In genomic region chr17:67779812-67780211, GRCm38 (mm10) we compare ENCODE assay signal across 9 mouse cellular contexts.
DNase-seq lines count a peak whose midpoint lies in the region; ATAC-seq and TF ChIP-seq lines count a peak whose summit lies in the region.
"Had no signal": no experiment of that assay in that cellular context is flagged by ENCODE, and none has a peak within 500 bp of the region (broad histone marks: within the 10 kb centered on the region; RNA-seq: fewer than 3 reads in every experiment).

No protein-coding gene starts in this region.

- in situ Hi-C loops in ES-E14 (cut with MboI; ENCODE audit: low sequenced_read_pairs in 2 of 2, unreplicated experiment in 2 of 2): no loop called here

- ATAC-seq in heart, postnatal 0 days (ENCODE audit: insufficient read depth, low read depth): no peak
- no peak for ATAC-seq in midbrain, postnatal 0 days (ENCODE audit: low FRiP score)
- no peak for ATAC-seq in CD4-positive, CD25-positive, alpha-beta regulatory T cell, adult 4 months

- no peak for TF ChIP-seq EP300 in heart, postnatal 0 days (IDR thresholded peaks at IDR 0.05; ENCODE audit: low read depth)

- H3K36me3 ChIP-seq in heart, postnatal 0 days (replicated peaks; ENCODE audit: control insufficient read depth, insufficient read depth, low read length): no peaks in the 10 kb centered on the region
- H3K36me3 ChIP-seq in heart, embryonic 10.5 days: 0 out of 2 replicates have a peak, but pooled peaks cover 2% of the 10 kb centered on the region
- H3K36me3 ChIP-seq in ES-E14 (ENCODE audit: control insufficient read depth, insufficient read depth, low read length, poor library complexity, severe bottlenecking): no peaks in the 10 kb centered on the region; the same call in 1 of the 2 replicates
- H3K36me3 ChIP-seq in midbrain, postnatal 0 days (ENCODE audit: insufficient read depth, low read length): peaks cover 7% of the 10 kb centered on the region; the same call in 1 of the 2 replicates
- H3K36me3 ChIP-seq: limb, embryonic 12.5 days had no signal

- peak; percentile 52 for TF ChIP-seq CTCF in heart, postnatal 0 days (IDR thresholded peaks at IDR 0.05; ENCODE audit: low read depth)
- TF ChIP-seq CTCF in midbrain, postnatal 0 days (IDR thresholded peaks at IDR 0.05): peak; percentile 63

- DNase-seq in heart, postnatal 0 days (ENCODE audit: low spot score): no peak
- no peak for DNase-seq in heart, embryonic 10.5 days (ENCODE audit: low spot score)
- peak; percentile 48 for DNase-seq in ES-E14 (ENCODE audit: low read depth, low spot score)
- peak; percentile 24 for DNase-seq in embryo, embryonic 11.5 days (ENCODE audit: low read depth, low spot score)
- DNase-seq in kidney, adult 9 months: peak; percentile 54
- DNase-seq in midbrain, postnatal 0 days (ENCODE audit: low spot score): peak; percentile 51
- DNase-seq in natural killer cell, adult 2 months (ENCODE audit: low spot score in 2 of 2): no peak

- WGBS in heart, postnatal 0 days: 58% methylated on average over 4 of the region's 4 CpGs
- WGBS in heart, embryonic 10.5 days: 61% methylated on average over 4 of the region's 4 CpGs
- WGBS in midbrain, postnatal 0 days: 51% methylated on average over 4 of the region's 4 CpGs

- no peaks in the 10 kb centered on the region for H3K27me3 ChIP-seq in heart, postnatal 0 days (ENCODE audit: control insufficient read depth, insufficient read depth, low read length)
- H3K27me3 ChIP-seq in heart, embryonic 10.5 days (ENCODE audit: insufficient read depth, poor library complexity, severe bottlenecking): no peaks in the 10 kb centered on the region
- no peaks in the 10 kb centered on the region for H3K27me3 ChIP-seq in midbrain, postnatal 0 days (ENCODE audit: insufficient read depth, low read length)
- H3K27me3 ChIP-seq: limb, embryonic 12.5 days had no signal

- H3K4me3 ChIP-seq in heart, postnatal 0 days (ENCODE audit: low read depth, low read length): no peak overlapping the region
- no peak overlapping the region for H3K4me3 ChIP-seq in heart, embryonic 10.5 days
- H3K4me3 ChIP-seq in ES-E14 (ENCODE audit: insufficient read depth in 1 of 2, low read depth in 1 of 2, low read length in 2 of 2, poor library complexity in 1 of 2, severe bottlenecking in 1 of 2): no peak overlapping the region
- no peak overlapping the region for H3K4me3 ChIP-seq in midbrain, postnatal 0 days (ENCODE audit: low read depth, low read length)
- H3K4me3 ChIP-seq: limb, embryonic 12.5 days had no signal

- no peak overlapping the region for H3K27ac ChIP-seq in heart, postnatal 0 days (ENCODE audit: low read depth)
- H3K27ac ChIP-seq in heart, embryonic 10.5 days: no peak overlapping the region
- H3K27ac ChIP-seq in ES-E14 (ENCODE audit: insufficient read depth, low read depth, low read length, poor library complexity, severe bottlenecking): no peak overlapping the region
- H3K27ac ChIP-seq in midbrain, postnatal 0 days (ENCODE audit: low read depth, low read length): no peak overlapping the region
- H3K27ac ChIP-seq: limb, embryonic 12.5 days had no signal

- no peaks in the 10 kb centered on the region for H3K4me1 ChIP-seq in heart, postnatal 0 days (ENCODE audit: control insufficient read depth, insufficient read depth)
- H3K4me1 ChIP-seq in heart, embryonic 10.5 days: no peaks in the 10 kb centered on the region
- H3K4me1 ChIP-seq in ES-E14 (ENCODE audit: control insufficient read depth in 2 of 2, insufficient read depth in 2 of 2, low read length in 2 of 2, poor library complexity in 1 of 2): no peaks in the 10 kb centered on the region
- H3K4me1 ChIP-seq in midbrain, postnatal 0 days (ENCODE audit: insufficient read depth, low read length): no peaks in the 10 kb centered on the region
- H3K4me1 ChIP-seq: limb, embryonic 12.5 days had no signal

- no peaks in the 10 kb centered on the region for H3K9me3 ChIP-seq in heart, postnatal 0 days (replicated peaks; ENCODE audit: control insufficient read depth, low read length)
- H3K9me3 ChIP-seq in heart, embryonic 10.5 days: no peaks in the 10 kb centered on the region
- H3K9me3 ChIP-seq in ES-E14 (ENCODE audit: control insufficient read depth, insufficient read depth, low read depth, low read length): no peaks in the 10 kb centered on the region
- H3K9me3 ChIP-seq in midbrain, postnatal 0 days (ENCODE audit: low read length): no peaks in the 10 kb centered on the region
- H3K9me3 ChIP-seq: limb, embryonic 12.5 days had no signal

- no peak overlapping the region for H3K4me2 ChIP-seq in heart, postnatal 0 days (ENCODE audit: low read depth, low read length)
- no peak overlapping the region for H3K4me2 ChIP-seq in midbrain, postnatal 0 days (ENCODE audit: low read depth, low read length, poor library complexity, severe bottlenecking)
- H3K4me2 ChIP-seq: limb, embryonic 12.5 days had no signal

- no peak overlapping the region for H3K9ac ChIP-seq in heart, postnatal 0 days (replicated peaks; ENCODE audit: low read depth, low read length)
- H3K9ac ChIP-seq in ES-E14 (ENCODE audit: insufficient read depth, low read depth, low read length, poor library complexity, severe bottlenecking): no peak overlapping the region
- H3K9ac ChIP-seq in midbrain, postnatal 0 days (replicated peaks; ENCODE audit: low read length, poor library complexity, severe bottlenecking): no peak overlapping the region
- H3K9ac ChIP-seq: limb, embryonic 12.5 days had no signal

TF ChIP-seq in ES-E14, 5 proteins besides CTCF, POLR2A, EP300 and RAD21:
- no peak for TF ChIP-seq ZC3H11A (IDR thresholded peaks at IDR 0.05; ENCODE audit: borderline replicate concordance, low read depth, low read length)
- no peak for TF ChIP-seq HCFC1 (IDR thresholded peaks at IDR 0.05; ENCODE audit: borderline replicate concordance, insufficient read depth, low read length)
- TF ChIP-seq CHD2 (IDR thresholded peaks at IDR 0.05; ENCODE audit: low read depth, low read length): no peak

Comparison
In these comparisons a context has a peak if more than half of its experiments do, and no peak if none do; other contexts are left out.
1. DNase-seq: peak in ES-E14 (single experiment), embryo, embryonic 11.5 days (single experiment), kidney, adult 9 months (single experiment) and midbrain, postnatal 0 days (single experiment); none in heart, postnatal 0 days (single experiment), heart, embryonic 10.5 days (single experiment) and natural killer cell, adult 2 months (0 of 2).